Mouse (Mus musculus) liver, embryonic 14.5 days (tissue): Measurements from ENCODE around the gene Dock9. TPM values are rescaled to one million over a fixed set of nuclear protein-coding genes. Genes with fewer than 3 reads are reported as not detected.
"Not testable (repeated sequence)": the region's sequence is repeated elsewhere in the genome, so short reads cannot be mapped to it uniquely, and the experiment has no call there.

ENCODE experiments used
- ATAC-seq: fragments of 200-750 bp; cut with Nextera tagmentation; 2 replicates; pipeline ENCODE4 v1.8.0; 2017; ENCODE audit warnings: moderate number of reproducible peaks, mild to moderate bottlenecking, moderate library complexity; ENCODE audit not compliant: insufficient read depth
- DNase-seq, 3 experiments: peaks; one replicate each; pipeline ENCODE4 v3.0.0-alpha.2; 2012 to 2013; ENCODE audit warnings: low read depth in 3 of 3, low spot score in 3 of 3
- H3K27ac ChIP-seq: fragments of 300-500 bp; sonication (generic); 2 replicates; pipeline ENCODE4 v1.5.1; 2014; ENCODE audit warnings: moderate library complexity, mild to moderate bottlenecking, control low read depth, inconsistent platforms
- H3K27me3 ChIP-seq: fragments of 300-500 bp; sonication (generic); 2 replicates; pipeline ENCODE4 v1.6.1; 2014; ENCODE audit warnings: mild to moderate bottlenecking, low read length, moderate library complexity; ENCODE audit not compliant: control insufficient read depth, insufficient read depth
- H3K36me3 ChIP-seq: fragments of 300-500 bp; sonication (generic); replicated peaks from 2 replicates; pipeline ENCODE4 v1.6.1; 2014; ENCODE audit warnings: low read depth; ENCODE audit not compliant: control insufficient read depth, insufficient read depth
- H3K4me1 ChIP-seq, 2 experiments: fragments of 200-500 bp in 1 of 2; fragments of 300-500 bp in 1 of 2; sonication (generic) in 1 of 2; replicated peaks; 2 replicates each; pipeline ENCODE4 v1.6.1; 2012 to 2014; ENCODE audit warnings: antibody characterized with exemption in 1 of 2, inconsistent platforms in 1 of 2, low read length in 1 of 2; ENCODE audit not compliant: control insufficient read depth in 2 of 2, insufficient read depth in 2 of 2
- H3K4me2 ChIP-seq: fragments of 300-500 bp; sonication (generic); 2 replicates; pipeline ENCODE4 v1.6.1; 2014; ENCODE audit warnings: low read depth, mild to moderate bottlenecking, control low read depth, moderate library complexity
- H3K4me3 ChIP-seq, 2 experiments: fragments of 200-500 bp in 1 of 2; fragments of 300-500 bp in 1 of 2; sonication (generic) in 1 of 2; 2 replicates each; pipeline ENCODE4 v1.5.1; 2012 to 2014; ENCODE audit warnings: low read depth in 2 of 2, low read length in 2 of 2, mild to moderate bottlenecking in 2 of 2, control low read depth in 1 of 2, inconsistent platforms in 1 of 2, moderate library complexity in 1 of 2; ENCODE audit not compliant: insufficient read depth in 1 of 2
- H3K9ac ChIP-seq: fragments of 300-500 bp; sonication (generic); replicated peaks from 2 replicates; pipeline ENCODE4 v1.6.1; 2014; ENCODE audit warnings: mild to moderate bottlenecking, control low read depth, moderate library complexity
- H3K9me3 ChIP-seq: fragments of 300-500 bp; sonication (generic); 2 replicates; pipeline ENCODE4 v1.6.1; 2016; ENCODE audit warnings: low read length, mixed read lengths; ENCODE audit not compliant: control insufficient read depth
- CTCF ChIP-seq: IDR thresholded peaks from 2 replicates; pipeline ENCODE4 v1.5.1; 2016; ENCODE audit warnings: antibody characterized with exemption, low read depth, control low read depth
- EP300 ChIP-seq: IDR thresholded peaks from 2 replicates; pipeline ENCODE4 v1.6.1; 2016; ENCODE audit warnings: antibody characterized with exemption, low read depth
- WGBS: fragments of 180-500 bp; shearing (Covaris S2); extraction: QIAGEN DNeasy Blood & Tissue Kit; methylation state at CpG from one replicate; pipeline ENCODE4 v1.1.7; 2014; ENCODE audit not compliant: insufficient replicate concordance; 5-methylcytosine and 5-hydroxymethylcytosine counted together
- polyA plus RNA-seq, 2 experiments: library from polyadenylated mRNA; depleted of rRNA in 1 of 2; stranded (reverse) in 1 of 2; unstranded in 1 of 2; fragments of >200 nt; fragmentation: Nextera tagmentation in 1 of 2; extraction: Ambion mirVana in 1 of 2; gene quantifications; 2 replicates each; pipeline versions ENCODE4 v1.2.1 to v1.2.3; 2012 to 2014

The Dock9 gene
- polyA plus RNA-seq, 2 experiments = 1.2 to 1.8 TPM

GRCm38 (mm10) chr14:121724501-121724900 is 73.1 kb downstream of the Dock9 start:
- ATAC-seq (no peak), DNase-seq (no peak)
- H3K4me2 ChIP-seq = no peak overlapping the region
- H3K27ac ChIP-seq = no peak overlapping the region
- H3K4me3 ChIP-seq = no peak overlapping the region
- TF ChIP-seq CTCF (no peak), EP300 (no peak)
- no peak overlapping the region for H3K9ac ChIP-seq
- WGBS = 74% methylated on average over 8 of the region's 8 CpGs
- no peaks in the 10 kb centered on the region for H3K27me3 ChIP-seq
- H3K4me1 ChIP-seq = peaks cover 0 to 10% of the 10 kb centered on the region in 2 experiments; a peak in 2 of 4 replicates
- no peaks in the 10 kb centered on the region for H3K9me3 ChIP-seq
- no peaks in the 10 kb centered on the region for H3K36me3 ChIP-seq

- 27% methylated on average over 8 of the region's 8 CpGs for WGBS
- Histone ChIP-seq H3K4me1 (peaks cover 0 to 11% of the 10 kb centered on the region in 2 experiments; a peak in 2 of 4 replicates), H3K27ac (no peak overlapping the region), H3K27me3 (no peaks in the 10 kb centered on the region), H3K4me2 (no peak overlapping the region), H3K9me3 (no peaks in the 10 kb centered on the region), H3K9ac (no peak overlapping the region), H3K36me3 (no peaks in the 10 kb centered on the region), H3K4me3 (no peak overlapping the region)
- TF ChIP-seq EP300 (no peak), CTCF (no peak)
- DNase-seq (no peak), ATAC-seq (no peak)
Measured at GRCm38 (mm10) chr14:121722774-121723173, 74.9 kb downstream of the Dock9 start.

GRCm38 (mm10) chr14:121721431-121721830 is 76.2 kb downstream of the Dock9 start:
- Histone ChIP-seq H3K27me3 (no peaks in the 10 kb centered on the region), H3K4me2 (no peak overlapping the region), H3K27ac (no peak overlapping the region), H3K9ac (no peak overlapping the region), H3K9me3 (no peaks in the 10 kb centered on the region), H3K4me1 (peaks cover 0 to 11% of the 10 kb centered on the region in 2 experiments; a peak in 2 of 4 replicates), H3K36me3 (no peaks in the 10 kb centered on the region), H3K4me3 (no peak overlapping the region)
- DNase-seq = no peak
- TF ChIP-seq CTCF (no peak), EP300 (no peak)
- 63% methylated on average over 5 of the region's 5 CpGs for WGBS
- no peak for ATAC-seq

- no peak overlapping the region for H3K9ac ChIP-seq
- no peak overlapping the region for H3K4me3 ChIP-seq
Measured at GRCm38 (mm10) chr14:121719638-121720601, 77.7 kb downstream of the Dock9 start.

GRCm38 (mm10) chr14:121714799-121715198 is 82.8 kb downstream of the Dock9 start:
- 52% methylated on average over 3 of the region's 3 CpGs for WGBS
- not testable (repeated sequence) for H3K9ac ChIP-seq, H3K27me3 ChIP-seq, H3K27ac ChIP-seq, H3K9me3 ChIP-seq, H3K4me2 ChIP-seq, ATAC-seq, DNase-seq, H3K36me3 ChIP-seq, H3K4me3 ChIP-seq
- peaks cover 0 to 13% of the 10 kb centered on the region in 2 experiments; a peak in 2 of 4 replicates for H3K4me1 ChIP-seq

More at GRCm38 (mm10) chr14:121719638-121720601, 77.7 kb downstream of the Dock9 start:
- H3K36me3 ChIP-seq = no peaks in the 10 kb centered on the region
- H3K9me3 ChIP-seq = no peaks in the 10 kb centered on the region
- DNase-seq (no peak), ATAC-seq (no peak)
- no peak overlapping the region for H3K4me2 ChIP-seq
- no peaks in the 10 kb centered on the region for H3K27me3 ChIP-seq
- no peak for TF ChIP-seq EP300
- TF ChIP-seq CTCF = no peak
- H3K27ac ChIP-seq = no peak overlapping the region
- peaks cover 0 to 11% of the 10 kb centered on the region in 2 experiments; a peak in 2 of 4 replicates for H3K4me1 ChIP-seq
- whole genome bisulfite sequencing = 43% methylated on average over 9 of the region's 9 CpGs
